25 mouse cellular contexts compared by ENCODE assay signal in the genomic region with DNA sequence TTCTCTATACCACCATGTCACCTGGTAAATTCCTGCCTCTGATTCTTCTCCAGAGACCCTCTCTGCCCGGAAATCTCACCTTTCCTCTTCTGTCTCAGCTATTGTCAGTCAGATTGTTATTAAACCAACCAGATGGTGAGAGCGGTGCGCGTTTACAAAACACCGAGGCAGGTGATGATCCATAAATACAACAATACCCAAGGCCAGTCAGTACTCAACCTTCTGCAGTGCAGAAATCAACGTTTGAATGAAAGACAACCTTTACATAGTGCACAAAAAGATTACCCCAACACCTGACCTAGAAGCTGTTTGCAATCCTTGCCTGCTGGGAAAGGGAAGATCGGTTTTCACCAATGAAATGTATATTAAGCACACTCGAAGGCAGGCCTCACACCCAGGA. TPM values are rescaled to one million over a fixed set of nuclear protein-coding genes. Genes with fewer than 3 reads are reported as not detected.
"Had no signal": no experiment of that assay in that cellular context is flagged by ENCODE, and none has a peak within 500 bp of the region (broad histone marks: within the 10 kb centered on the region; RNA-seq: fewer than 3 reads in every experiment).

No protein-coding gene starts in this region.

- H3K36me3 ChIP-seq: hindbrain, embryonic 10.5 days; hindbrain, embryonic 12.5 days; intestine, embryonic 15.5 days; kidney, embryonic 15.5 days; limb, embryonic 12.5 days; liver, embryonic 13.5 days; liver, embryonic 15.5 days had no signal

- H3K9me3 ChIP-seq: heart, embryonic 10.5 days; heart, embryonic 12.5 days; hindbrain, embryonic 10.5 days; hindbrain, embryonic 12.5 days; intestine, embryonic 15.5 days; kidney, embryonic 15.5 days; limb, embryonic 10.5 days; limb, embryonic 12.5 days; liver, embryonic 13.5 days; liver, embryonic 15.5 days had no signal

- H3K4me3 ChIP-seq: heart, embryonic 10.5 days; heart, embryonic 12.5 days; hindbrain, embryonic 10.5 days; hindbrain, embryonic 12.5 days; intestine, embryonic 15.5 days; kidney, embryonic 15.5 days; layer of hippocampus, adult 2 months; left cerebral cortex, adult 2 months; limb, embryonic 10.5 days; limb, embryonic 12.5 days; liver, embryonic 13.5 days; liver, embryonic 15.5 days had no signal

- H3K4me1 ChIP-seq: heart, embryonic 10.5 days; heart, embryonic 12.5 days; hindbrain, embryonic 10.5 days; hindbrain, embryonic 12.5 days; intestine, embryonic 15.5 days; kidney, embryonic 15.5 days; limb, embryonic 10.5 days; limb, embryonic 12.5 days; liver, embryonic 13.5 days; liver, embryonic 15.5 days had no signal

- H3K27me3 ChIP-seq: heart, embryonic 12.5 days; hindbrain, embryonic 12.5 days; intestine, embryonic 15.5 days; kidney, embryonic 15.5 days; limb, embryonic 12.5 days; liver, embryonic 13.5 days; liver, embryonic 15.5 days had no signal

- DNase-seq: gastrocnemius, postnatal 14 days; heart, adult 18-20 months; heart, postnatal 10 days; heart, postnatal 4 days; kidney, adult 18-20 months; kidney, adult 9 months; kidney, postnatal 10 days; kidney, postnatal 25 days; kidney, postnatal 4 days; liver; liver, embryonic 13.5 days had no signal

- H3K27ac ChIP-seq: heart, embryonic 10.5 days; hindbrain, embryonic 10.5 days; hindbrain, embryonic 12.5 days; hindbrain, embryonic 14.5 days; intestine, embryonic 15.5 days; kidney, embryonic 15.5 days; layer of hippocampus, adult 2 months; left cerebral cortex, adult 2 months; limb, embryonic 10.5 days; limb, embryonic 12.5 days; liver, embryonic 13.5 days; liver, embryonic 15.5 days had no signal

RNA-seq across cellular contexts. Expression of a gene that starts 54.4 kb away (rescaled TPM):
- total RNA-seq: granulocyte monocyte progenitor cell, adult 5-6 weeks had no signal
- polyA plus RNA-seq: inflammation-experienced regulatory T-cells, adult 6 months had no signal
